Mouse (Mus musculus) macrophage (primary cell): Measurements from ENCODE around the gene Cep85l. TPM values are rescaled to one million over a fixed set of nuclear protein-coding genes. Genes with fewer than 3 reads are reported as not detected.

Experiments used
- H3K27ac ChIP-seq: fragments of 350-480 bp; formaldehyde crosslinking; 2 replicates; pipeline ENCODE4 v1.9.0; 2021
- H3K36me3 ChIP-seq: fragments of 350-480 bp; formaldehyde crosslinking; 2 replicates; pipeline ENCODE4 v1.9.0; 2021; ENCODE audit errors: inconsistent target
- H3K4me3 ChIP-seq: fragments of 350-480 bp; formaldehyde crosslinking; 2 replicates; pipeline ENCODE4 v1.9.0; 2021; ENCODE audit errors: inconsistent target
- H3K79me2 ChIP-seq: fragments of 350-480 bp; formaldehyde crosslinking; 2 replicates; pipeline ENCODE4 v1.9.0; 2021; ENCODE audit errors: inconsistent target
- WGBS: methylation state at CpG from one replicate; pipeline ENCODE4 v1.1.7; 2026; ENCODE audit warnings: inconsistent platforms; ENCODE audit not compliant: missing documents; 5-methylcytosine and 5-hydroxymethylcytosine counted together
- polyA plus RNA-seq: library from polyadenylated mRNA; stranded (reverse); fragments of 250-400 nt; gene quantifications from 3 replicates; pipeline ENCODE4 v1.2.4, GENCODE M21; 2018; ENCODE audit warnings: inconsistent platforms

Cep85l gene
- polyA plus RNA-seq, 1 experiment from 2014 or later, result 2.1 TPM

DNA sequence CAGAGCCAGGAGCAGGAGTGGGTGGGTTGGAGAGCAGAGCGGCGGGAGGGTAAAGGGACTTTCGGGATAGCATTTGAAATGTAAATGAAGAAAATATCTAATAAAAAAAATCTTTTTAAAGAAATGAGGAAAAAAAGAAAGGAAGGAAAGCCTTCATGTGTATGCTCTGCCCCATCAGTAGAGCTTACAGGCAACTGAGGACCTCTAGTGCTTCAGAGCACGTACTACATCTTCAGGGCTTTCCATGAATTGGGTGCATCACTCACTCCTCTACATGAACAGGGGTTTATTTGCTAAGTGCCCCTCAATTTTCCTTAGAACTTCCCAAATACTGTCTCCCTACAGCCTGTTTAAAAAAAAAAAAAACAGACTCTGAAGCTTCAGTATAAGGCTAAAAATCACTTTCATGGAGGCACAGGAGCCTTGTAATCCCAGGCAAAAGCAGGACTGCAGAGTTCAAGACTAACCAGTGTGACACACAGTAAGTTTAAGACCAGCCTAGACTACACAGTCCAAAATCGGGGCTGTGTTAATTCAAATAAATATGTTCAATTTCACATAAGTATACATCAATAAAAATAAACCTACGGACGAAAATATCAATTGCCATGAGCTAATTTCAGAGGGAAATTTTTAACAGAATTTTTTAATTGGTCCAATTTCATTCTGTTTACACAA lies 38.3 kb downstream of the Cep85l start:
- H3K79me2 ChIP-seq, result no peaks in the 10 kb centered on the region; the same call in 1 of the 2 replicates
- H3K36me3 ChIP-seq, result no peaks in the 10 kb centered on the region
- no peak overlapping the region for H3K27ac ChIP-seq
- 96% methylated on average over 7 of the region's 7 CpGs for WGBS
- no peak overlapping the region for H3K4me3 ChIP-seq

DNA sequence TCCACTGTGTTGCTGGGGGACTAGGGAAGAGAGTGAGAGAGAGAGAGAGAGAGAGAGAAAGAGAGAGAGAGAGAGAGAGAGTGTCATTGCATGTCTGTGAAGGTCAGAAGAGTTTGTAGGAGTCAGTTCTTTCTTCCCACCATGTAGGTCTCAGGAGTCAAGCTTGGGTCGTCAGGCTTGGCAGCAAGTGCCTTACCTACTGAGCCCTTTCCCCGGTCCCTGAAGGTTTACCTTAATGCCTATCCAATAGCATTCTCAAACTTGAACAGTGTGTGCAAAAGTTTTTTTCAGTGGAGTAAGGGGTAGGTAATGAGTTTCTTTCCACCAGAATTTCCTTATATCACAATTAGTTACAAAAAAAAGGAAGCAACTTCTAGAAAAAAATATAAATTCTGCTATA lies 40.7 kb downstream of the Cep85l start:
- Histone ChIP-seq H3K79me2 (no peaks in the 10 kb centered on the region; the same call in 1 of the 2 replicates), H3K4me3 (no peak overlapping the region), H3K27ac (no peak overlapping the region), H3K36me3 (no peaks in the 10 kb centered on the region)
- WGBS, result 93% methylated on average over 2 of the region's 2 CpGs

DNA sequence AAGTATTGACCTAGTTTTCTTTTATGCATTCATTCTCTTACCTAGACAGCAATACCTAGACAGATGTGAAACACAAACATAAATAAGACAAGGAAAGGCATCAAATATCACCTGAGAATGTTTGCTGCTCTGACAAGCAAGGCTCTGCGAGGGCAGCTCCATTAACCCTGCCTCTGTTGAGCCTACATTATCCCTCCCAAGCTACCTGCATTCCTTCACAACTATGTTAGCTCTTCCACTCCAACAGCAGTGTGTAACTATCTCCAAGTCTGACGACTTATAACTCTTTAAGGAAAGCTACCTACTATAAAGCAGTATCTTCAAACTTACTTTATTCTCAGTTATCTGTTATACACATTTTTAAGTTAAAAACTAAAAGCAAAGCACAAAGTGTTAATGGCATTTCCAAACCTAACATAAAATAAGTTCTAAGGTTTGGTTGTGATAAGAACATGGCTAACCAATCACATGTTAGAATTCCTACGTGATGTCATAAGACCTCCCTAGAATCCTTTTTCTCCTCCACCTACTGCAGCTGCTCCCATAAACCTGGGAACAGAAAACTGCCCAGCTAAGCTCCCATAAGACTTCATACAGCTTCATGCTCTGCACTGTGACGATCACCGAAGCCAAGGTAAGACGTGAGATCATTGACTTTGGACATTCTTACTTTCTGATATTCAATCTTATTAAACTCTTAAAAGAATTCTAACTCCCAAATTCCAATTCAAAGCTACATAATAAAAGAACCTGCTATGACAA lies 42.4 kb downstream of the Cep85l start, which contains the start of gene Pln:
Gene Pln (plus strand): TSS at position 506 of the 762 bp plus-strand sequence.
- no peaks in the 10 kb centered on the region; the same call in 1 of the 2 replicates for H3K79me2 ChIP-seq
- 84% methylated on average over 5 of the region's 6 CpGs for WGBS
- H3K27ac ChIP-seq, result no peak within 1 kb of the TSS
- H3K36me3 ChIP-seq, result no peaks in the 10 kb centered on the region
- no peak within 1 kb of the TSS for H3K4me3 ChIP-seq

DNA sequence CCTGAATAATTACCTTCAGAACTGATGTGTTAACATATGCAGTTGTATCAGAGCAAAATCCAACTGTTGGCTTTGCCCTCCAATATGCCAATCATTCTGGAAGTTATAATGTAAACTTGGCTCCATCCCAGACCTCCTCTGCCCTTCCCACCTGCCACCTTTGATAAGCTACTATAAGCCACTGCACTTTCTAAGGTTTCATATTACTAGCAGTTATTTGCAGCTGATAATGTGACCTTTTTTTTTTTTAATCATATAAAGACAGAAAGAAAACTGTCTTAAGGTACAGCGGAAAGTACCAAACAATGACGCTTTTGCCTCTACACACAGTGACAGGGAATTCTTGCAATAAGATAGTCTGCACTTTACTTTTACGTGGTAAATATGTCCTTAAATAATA lies 43.8 kb downstream of the Cep85l start:
- Histone ChIP-seq H3K4me3 (no peak overlapping the region), H3K36me3 (no peaks in the 10 kb centered on the region)
- 100% methylated on average over 3 of the region's 3 CpGs for WGBS

DNA sequence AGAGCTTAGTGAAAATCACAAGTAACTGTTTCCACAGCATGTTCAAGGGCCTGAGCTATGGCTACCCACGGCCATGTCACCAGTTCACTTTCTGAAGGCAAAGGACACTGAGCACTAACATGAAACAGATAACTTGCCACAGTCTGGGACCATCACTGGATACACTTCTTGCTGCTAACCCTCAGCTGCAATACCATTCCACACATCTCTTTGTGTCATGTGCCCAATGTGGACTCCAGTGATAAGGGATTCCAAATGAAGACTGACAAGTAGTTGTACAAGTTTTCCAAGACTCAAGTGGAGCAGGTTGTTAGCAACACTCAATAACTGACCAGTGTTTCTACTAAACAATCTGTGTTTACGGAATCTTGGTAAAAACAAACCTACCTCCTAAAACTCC lies 44.5 kb downstream of the Cep85l start:
- WGBS, result 81% methylated on average over 2 of the region's 2 CpGs
- Histone ChIP-seq H3K79me2 (no peaks in the 10 kb centered on the region; the same call in 1 of the 2 replicates), H3K4me3 (no peak overlapping the region), H3K36me3 (no peaks in the 10 kb centered on the region), H3K27ac (no peak overlapping the region)

More for the DNA sequence above, 43.8 kb downstream of the Cep85l start:
- no peaks in the 10 kb centered on the region; the same call in 1 of the 2 replicates for H3K79me2 ChIP-seq
- no peak overlapping the region for H3K27ac ChIP-seq

DNA sequence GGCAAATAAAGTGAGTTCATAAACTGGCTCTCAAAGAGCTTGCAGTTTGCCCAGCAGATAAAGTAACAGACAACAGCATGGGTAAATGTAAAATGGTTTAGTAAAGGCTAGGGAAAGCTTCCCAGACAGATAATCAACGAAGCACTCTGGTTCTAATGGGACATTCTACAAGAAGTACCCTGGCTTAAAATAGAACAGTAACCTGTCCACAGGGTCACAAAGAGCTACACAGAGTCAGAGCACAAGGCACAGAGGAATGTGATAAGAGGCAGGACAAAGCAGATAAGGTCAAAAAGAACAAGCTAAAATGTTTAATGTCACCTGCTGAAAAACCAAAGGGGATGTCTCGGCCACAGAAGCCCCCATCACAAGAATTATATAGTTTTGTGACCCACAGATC lies 47.0 kb downstream of the Cep85l start:
- Histone ChIP-seq H3K79me2 (no peaks in the 10 kb centered on the region; the same call in 1 of the 2 replicates), H3K36me3 (no peaks in the 10 kb centered on the region), H3K4me3 (no peak overlapping the region), H3K27ac (no peak overlapping the region)
- WGBS, result 74% methylated on average over 2 of the region's 2 CpGs

DNA sequence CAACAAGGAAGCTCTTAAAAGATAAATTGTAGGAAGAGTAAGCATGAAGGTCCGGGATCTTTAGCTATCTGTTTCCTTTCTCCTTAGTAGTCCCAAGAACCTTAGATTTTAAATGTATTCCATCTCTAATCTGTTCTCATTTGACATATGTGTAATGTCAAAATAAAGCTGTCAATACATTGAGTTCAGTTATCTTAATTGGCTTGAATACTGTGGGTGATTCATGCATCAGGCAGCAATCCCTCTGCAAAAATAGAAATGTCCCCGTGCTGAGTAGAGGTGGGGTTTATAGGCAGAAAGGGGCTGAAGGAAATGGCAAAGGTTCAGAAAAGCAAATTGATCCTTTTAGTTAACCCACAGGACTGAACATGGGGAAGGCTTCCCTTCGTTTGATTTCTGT lies 50.5 kb downstream of the Cep85l start:
- Histone ChIP-seq H3K27ac (no peak overlapping the region), H3K36me3 (no peaks in the 10 kb centered on the region), H3K79me2 (no peaks in the 10 kb centered on the region; the same call in 1 of the 2 replicates), H3K4me3 (no peak overlapping the region)
- WGBS, result 92% methylated on average over 3 of the region's 3 CpGs

DNA sequence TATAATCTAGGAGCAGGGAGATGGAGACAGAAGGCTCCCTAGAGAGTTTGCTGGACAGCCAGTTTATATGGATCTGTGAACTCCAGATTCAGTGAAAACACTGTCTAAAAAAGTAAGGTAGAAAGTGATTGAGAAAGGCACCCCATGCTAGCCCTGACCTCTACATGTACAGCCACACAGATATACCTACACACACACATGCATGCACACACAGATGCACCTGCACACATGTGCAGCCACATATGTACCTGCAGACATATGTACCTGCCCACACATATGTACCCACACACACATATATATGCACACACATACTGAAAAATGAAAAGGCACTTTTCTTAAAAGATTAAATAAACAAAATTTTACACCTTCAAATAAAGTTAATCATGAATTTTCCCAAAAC lies 53.4 kb downstream of the Cep85l start:
- no peaks in the 10 kb centered on the region for H3K36me3 ChIP-seq
- H3K27ac ChIP-seq, result no peak overlapping the region
- H3K79me2 ChIP-seq, result no peaks in the 10 kb centered on the region; the same call in 1 of the 2 replicates
- H3K4me3 ChIP-seq, result no peak overlapping the region

DNA sequence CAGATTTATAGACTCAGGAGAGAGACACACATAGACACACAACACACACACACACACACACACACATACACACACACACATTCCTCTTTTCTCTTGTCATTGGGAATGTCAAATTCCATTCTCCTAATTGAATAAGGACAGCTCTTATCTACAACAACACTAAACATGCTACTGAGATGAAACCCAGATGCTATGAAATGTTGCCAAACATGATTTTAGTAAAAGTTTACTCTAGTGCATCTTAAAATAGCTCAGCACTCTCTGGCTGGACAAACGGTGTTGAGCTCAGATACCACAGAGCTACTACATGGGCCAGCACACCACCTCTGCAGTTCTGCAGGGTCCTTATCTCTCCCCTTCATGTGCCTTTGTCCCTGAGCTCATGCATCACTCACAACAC lies 55.1 kb downstream of the Cep85l start:
- Histone ChIP-seq H3K79me2 (no peaks in the 10 kb centered on the region; the same call in 1 of the 2 replicates), H3K36me3 (no peaks in the 10 kb centered on the region), H3K27ac (no peak overlapping the region), H3K4me3 (no peak overlapping the region)
- 41% methylated on average over 1 of the region's 1 CpGs for WGBS

DNA sequence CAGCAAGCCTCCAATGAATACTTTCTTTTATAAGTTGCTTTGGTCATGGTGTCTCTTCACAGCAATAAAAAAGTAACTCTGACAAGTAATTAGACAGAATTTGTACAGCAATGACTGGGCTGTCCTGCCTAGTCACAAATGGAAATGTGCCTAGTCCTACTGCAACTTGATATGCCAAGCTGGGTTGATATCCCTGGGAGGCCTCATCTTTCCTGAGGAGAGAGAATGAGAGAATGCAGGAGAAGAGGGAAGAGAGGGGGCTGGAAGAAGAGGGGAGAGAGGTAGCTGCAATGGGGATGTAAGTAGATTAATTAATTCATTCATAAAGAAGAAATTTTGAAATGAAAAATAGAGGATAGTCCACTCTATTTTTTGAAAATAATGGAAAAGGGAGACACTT lies 56.4 kb downstream of the Cep85l start:
- no peaks in the 10 kb centered on the region; the same call in 1 of the 2 replicates for H3K79me2 ChIP-seq
- no peak overlapping the region for H3K27ac ChIP-seq
- 0 out of 2 replicates have a peak, but pooled peaks cover 7% of the 10 kb centered on the region for H3K36me3 ChIP-seq
- H3K4me3 ChIP-seq, result no peak overlapping the region

DNA sequence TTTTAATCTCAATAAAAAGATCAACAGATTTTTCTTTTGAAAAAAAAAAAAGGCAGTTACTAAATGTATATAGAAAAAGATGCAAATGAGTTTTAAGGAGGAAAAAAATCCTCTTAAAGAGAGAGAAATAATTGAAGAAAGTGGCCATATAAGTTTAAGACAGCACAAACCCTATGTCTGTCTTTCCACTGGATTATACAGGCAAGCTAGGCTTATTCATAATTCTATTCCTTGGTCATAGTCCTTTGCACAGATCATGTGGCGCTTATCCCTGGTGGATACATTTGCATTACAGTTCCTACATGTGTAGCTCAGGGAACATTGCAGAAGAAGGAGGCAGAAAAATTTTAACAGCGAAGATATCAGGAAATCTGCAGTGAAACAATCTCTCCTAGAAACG lies 73.1 kb downstream of the Cep85l start:
- H3K27ac ChIP-seq, result no peak overlapping the region
- 89% methylated on average over 3 of the region's 3 CpGs for WGBS
- no peak overlapping the region for H3K4me3 ChIP-seq
- peaks cover 1% of the 10 kb centered on the region; the same call in 1 of the 2 replicates for H3K36me3 ChIP-seq
- H3K79me2 ChIP-seq, result no peaks in the 10 kb centered on the region

DNA sequence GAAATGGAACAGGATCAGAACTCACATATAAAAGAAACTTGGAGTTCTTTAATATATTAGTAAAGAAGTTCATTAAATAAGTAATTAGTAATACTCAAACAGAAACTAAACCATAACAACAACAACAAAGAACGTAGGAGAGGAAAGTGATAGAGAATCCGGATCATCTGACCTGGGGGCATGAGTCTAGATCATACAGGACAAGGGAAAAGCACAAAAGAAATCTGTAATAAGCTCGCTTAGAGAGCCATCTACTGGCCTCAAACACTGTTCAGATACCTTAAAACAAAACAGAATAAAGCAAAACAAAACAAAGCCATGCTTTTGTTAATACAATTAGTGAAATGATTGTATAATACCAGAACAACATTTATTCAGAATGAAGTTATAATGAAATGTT lies 73.9 kb downstream of the Cep85l start:
- Histone ChIP-seq H3K4me3 (no peak overlapping the region), H3K79me2 (no peaks in the 10 kb centered on the region), H3K27ac (no peak overlapping the region), H3K36me3 (peaks cover 5% of the 10 kb centered on the region; the same call in 1 of the 2 replicates)
- WGBS, result 75% methylated on average over 3 of the region's 3 CpGs

DNA sequence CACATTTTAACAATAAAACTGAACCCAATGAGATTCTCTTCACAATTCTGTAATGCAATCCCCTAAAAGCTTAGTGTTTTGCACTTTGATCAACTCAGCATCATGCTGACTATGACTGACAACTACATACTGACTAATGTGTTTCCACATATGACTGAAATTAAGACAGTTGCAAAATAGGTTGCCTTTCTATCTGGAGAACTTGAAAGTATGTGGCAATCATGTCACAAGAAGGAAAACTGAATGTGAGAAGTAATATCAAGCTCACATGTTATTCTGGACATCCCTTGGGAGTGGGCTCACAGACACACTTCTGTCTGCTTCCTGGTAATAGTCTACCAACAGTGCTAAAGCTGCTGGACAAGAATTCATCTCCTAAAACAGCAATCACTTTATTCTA lies 94.6 kb downstream of the Cep85l start:
- H3K79me2 ChIP-seq, result no peaks in the 10 kb centered on the region
- peaks cover 21% of the 10 kb centered on the region; the same call in 1 of the 2 replicates for H3K36me3 ChIP-seq
- no peak overlapping the region for H3K27ac ChIP-seq
- H3K4me3 ChIP-seq, result no peak overlapping the region

DNA sequence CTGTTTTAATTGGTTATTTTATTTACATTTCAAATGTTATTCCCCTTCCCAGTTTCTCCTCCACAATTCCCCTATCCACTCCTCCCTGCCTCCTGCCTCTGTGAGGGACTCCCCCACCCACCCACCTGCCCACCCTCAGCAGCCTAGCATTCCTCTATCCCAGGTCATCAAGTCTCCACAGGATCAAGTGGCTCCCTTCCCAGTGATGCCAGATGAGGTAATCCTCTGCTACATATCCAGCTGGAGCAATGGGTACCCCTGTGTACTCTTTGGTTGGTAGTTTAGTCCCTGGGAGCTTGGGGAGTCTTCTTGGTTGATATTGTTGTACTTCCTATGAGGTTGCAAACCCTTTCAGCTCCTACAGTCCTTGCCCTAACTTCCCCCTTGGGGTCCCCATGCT lies 107.5 kb downstream of the Cep85l start:
- Histone ChIP-seq H3K27ac (no peak overlapping the region), H3K36me3 (no peaks in the 10 kb centered on the region), H3K4me3 (no peak overlapping the region), H3K79me2 (no peaks in the 10 kb centered on the region)

DNA sequence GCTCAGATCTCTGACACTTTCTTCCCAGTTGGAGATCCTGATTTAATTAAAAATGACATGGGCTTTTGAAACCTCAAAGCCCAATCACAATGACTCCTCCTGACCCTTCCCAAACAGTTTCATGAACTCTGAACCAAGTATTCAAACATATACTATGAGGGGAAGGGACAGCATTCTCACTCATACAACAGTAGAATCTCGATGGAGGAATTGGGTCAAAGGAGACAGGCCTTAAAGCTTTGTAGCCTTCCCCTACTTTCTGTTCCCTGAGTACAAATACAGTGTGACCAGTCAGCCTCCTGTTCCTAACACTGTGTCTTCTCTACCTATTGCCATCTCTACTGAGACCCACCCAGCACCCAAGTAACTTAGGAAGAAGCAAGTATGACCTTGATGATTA lies 117.7 kb downstream of the Cep85l start:
- H3K79me2 ChIP-seq, result no peaks in the 10 kb centered on the region
- WGBS, result 100% methylated on average over 1 of the region's 1 CpGs
- H3K27ac ChIP-seq, result no peak overlapping the region
- no peak overlapping the region for H3K4me3 ChIP-seq
- H3K36me3 ChIP-seq, result no peaks in the 10 kb centered on the region
